Mouse (Mus musculus): Measurements from ENCODE around the gene Foxa3.

The Foxa3 gene

GRCm38 (mm10) chr7:19001066-19001806, 22.1 kb downstream of the Foxa3 start:
- peak; percentile 81 for DNase-seq (ENCODE audit: low read depth, low spot score)

DNA sequence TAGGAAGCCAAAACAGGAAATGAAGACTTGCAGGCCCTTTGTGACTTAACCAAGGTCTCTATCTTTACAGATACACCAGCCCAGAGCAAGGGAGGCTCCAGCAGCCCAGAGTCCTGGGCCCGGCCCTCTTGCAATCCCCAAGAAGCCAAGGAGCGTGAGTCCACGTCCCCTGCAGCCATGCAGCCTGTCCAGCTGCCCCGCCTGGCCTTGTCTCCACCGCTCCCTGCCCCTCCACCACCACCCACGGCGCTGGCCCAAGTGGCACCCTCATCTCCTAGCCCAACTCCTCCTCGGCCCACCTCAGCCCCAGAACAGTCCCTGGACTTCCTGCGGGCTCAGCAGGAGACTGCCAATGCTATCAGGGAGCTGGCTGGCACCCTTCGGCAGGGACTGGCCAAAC, 22.9 kb downstream of the Foxa3 start:
- no peak for DNase-seq (ENCODE audit: low read depth, low spot score)

DNA sequence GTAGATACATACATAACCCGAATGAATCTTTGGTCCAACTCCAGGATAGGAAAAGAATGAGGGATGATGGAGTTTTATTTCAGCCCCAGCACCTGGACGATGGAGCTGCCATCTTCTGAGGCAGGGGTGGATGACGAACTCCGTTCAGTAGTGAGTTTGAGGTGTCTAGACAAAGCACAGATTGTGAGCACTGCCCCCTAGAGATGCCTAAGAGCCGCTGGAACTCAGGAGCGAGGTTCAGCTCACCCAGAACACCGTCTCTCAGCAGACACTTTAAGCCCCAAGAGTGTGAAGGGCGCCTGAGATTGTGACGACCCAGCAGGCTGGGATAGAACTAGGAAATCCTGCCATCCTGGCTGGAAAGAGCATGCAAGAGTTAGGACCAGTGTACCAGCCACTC, 24.5 kb downstream of the Foxa3 start:
- DNase-seq (ENCODE audit: low read depth, low spot score): no peak

GRCm38 (mm10) chr7:18993036-18993435, 30.3 kb downstream of the Foxa3 start:
- no peak for DNase-seq (ENCODE audit: low read depth, low spot score)

GRCm38 (mm10) chr7:18992294-18992675, 31.1 kb downstream of the Foxa3 start:
- DNase-seq (ENCODE audit: low read depth, low spot score): peak; percentile 51

DNA sequence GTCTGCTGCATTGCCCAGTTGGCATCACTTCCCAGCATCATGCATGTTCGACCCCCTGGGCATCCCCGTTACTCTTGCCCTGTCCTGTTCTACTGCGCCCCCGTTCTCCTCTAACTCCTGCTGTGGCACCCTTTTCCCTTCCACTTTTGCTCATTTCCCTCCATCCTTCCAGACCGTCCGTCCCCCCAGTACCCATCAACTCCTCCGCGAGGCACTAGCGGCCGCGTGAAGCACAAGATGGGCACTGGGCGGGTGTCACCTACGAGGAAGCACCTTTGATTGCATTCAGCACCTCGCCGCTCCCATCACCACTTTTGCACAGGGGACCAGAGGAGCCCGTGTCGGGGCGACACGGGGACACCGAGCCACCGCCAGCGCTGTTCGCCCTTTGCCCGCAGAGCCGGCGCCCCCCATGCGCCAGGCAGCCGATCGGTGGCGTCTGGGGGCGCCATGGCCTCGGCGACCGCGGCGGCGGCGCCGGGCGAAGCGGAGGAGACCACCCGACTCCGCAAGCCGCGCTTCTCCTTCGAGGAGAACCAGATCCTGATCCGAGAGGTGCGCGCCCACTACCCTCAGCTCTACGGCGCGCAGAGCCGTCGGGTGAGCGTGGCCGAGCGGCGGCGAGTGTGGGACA, 31.6 kb downstream of the Foxa3 start:
- peak; percentile 29 for DNase-seq (ENCODE audit: low read depth, low spot score)

GRCm38 (mm10) chr7:18990601-18991295, 32.6 kb downstream of the Foxa3 start, which contains the start of gene Mypop:
Mypop (plus strand) TSS chr7:18991245.
- peak; percentile 100 for DNase-seq (ENCODE audit: low read depth, low spot score)

DNA sequence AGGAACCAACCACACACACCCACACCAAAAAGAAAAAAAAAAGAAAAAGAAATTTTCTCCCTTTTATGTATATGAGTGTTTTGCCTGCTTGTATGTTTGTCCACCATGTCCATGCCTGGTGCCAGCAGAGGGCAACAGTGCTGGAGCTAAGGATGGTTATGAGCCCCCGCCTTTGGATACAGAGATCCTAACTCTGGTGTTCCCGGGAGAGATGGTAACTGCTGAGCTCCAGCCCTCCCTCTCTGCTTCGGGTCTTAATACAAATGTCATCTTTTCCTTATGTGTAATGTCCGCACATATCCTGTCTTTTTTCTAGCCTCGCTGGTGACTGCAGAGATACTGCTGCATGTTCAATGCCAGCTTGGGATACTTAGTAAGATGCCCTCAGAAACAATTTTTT, 33.3 kb downstream of the Foxa3 start:
- DNase-seq (ENCODE audit: low read depth, low spot score): no peak

- no peak for DNase-seq (ENCODE audit: low read depth, low spot score)
Observed at GRCm38 (mm10) chr7:18988780-18989179, 34.6 kb downstream of the Foxa3 start.

- no peak for DNase-seq (ENCODE audit: low read depth, low spot score)
Observed at GRCm38 (mm10) chr7:18987747-18988146, 35.6 kb downstream of the Foxa3 start.

DNA sequence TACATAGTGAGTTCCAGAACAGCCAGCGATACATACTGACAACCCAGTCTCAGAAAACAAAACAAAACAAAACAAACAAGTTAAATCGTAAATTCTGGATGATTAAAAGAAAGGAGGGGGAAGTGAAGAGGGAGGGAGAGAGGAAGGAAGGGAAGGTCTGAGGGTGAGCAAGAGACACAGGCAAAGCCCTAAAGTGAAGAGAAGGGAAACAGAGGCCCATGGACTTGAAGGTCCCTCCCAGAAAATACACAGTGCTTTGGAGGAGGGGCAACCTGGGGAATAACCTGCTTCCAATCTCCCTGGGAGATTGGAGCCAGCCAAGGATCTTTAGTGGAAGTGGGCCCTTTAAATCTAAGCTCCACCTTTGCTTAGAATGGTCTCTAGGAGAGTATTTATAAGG, 36.2 kb downstream of the Foxa3 start, which contains the start of gene Nanos2:
Nanos2 (plus strand) TSS at position 301 of the 400 bp plus-strand sequence.
- no peak for DNase-seq (ENCODE audit: low read depth, low spot score)

- DNase-seq (ENCODE audit: low read depth, low spot score): no peak
Observed at GRCm38 (mm10) chr7:18986503-18986902, 36.8 kb downstream of the Foxa3 start.

DNA sequence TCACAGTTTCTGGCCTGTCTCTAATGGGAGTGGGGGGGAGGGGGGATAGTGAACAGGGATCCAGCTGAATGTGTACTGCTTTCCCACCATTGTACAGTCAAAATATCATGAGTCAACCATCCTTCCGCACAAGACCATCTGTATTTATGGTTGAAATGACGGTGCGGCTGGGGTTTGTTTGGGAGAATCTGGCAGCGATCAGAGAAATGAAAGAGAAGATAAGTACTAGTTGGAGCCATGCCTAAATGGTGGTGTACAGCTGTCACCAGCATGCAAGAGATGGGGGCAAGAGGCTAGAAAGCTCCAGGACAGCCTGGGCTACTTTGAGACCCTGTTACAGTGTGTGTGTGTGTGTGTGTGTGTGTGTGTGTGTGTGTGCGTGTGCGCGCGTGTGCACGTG, 45.0 kb downstream of the Foxa3 start:
- DNase-seq (ENCODE audit: low read depth, low spot score): no peak

DNA sequence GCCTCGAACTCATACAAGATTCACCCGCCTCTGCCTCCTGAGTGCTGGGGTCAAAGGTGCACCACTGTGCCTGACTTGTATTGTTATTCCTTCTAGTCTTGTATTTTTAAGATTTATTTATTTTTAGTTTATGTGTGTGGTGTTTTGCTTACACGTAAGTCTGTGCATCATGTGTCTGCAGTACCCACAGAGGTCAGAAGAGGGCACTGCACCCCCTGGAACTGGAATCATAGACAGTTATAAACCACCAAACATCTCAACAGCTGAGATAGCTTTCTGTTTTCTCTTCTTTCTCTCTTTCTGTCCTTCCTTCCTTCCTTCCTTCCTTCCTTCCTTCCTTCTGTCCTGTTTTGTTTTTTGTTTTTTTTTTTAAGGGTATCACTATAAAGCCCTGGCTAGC, 52.4 kb downstream of the Foxa3 start:
- DNase-seq (ENCODE audit: low read depth, low spot score): peak; percentile 66

DNA sequence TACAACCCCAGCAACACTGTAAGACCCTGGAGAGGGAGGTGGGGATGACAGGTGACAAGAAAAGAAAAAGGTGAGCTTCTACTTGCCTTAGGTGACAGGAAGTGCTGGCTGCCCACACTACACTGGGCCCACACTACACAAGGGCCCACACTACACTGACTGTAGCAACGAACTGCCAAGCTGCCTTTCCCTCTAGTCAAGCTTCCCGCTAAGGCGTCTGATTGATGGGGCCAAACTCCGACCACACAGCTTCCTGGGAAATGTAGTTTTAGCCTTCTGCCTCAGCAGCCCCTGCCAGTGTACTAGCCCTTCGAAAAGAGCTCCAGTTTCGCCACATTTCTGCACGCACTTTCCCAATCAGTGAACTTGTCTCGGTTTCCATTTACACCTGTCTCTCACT, 55.7 kb downstream of the Foxa3 start:
- no peak for DNase-seq (ENCODE audit: low read depth, low spot score)

DNA sequence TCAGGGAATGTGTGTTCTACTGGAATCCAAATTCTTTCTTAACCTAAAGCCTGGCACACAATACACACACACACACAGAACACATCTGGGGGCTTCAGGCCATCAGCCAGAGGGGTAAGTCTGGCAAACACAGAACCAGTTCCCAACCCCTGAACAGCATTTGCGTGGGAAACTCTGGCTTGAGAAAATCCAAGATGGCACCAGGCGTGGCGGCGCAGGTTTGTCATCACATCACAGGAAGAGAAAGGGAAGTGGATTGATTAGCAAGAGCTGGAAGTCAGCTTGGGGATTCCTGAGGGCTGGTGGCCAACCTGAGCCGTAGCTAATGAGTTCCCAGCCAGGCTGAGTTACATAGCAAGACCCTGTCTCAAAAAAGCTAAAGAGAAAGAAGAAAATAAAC, 58.0 kb downstream of the Foxa3 start:
- DNase-seq (ENCODE audit: low read depth, low spot score): no peak

- peak; percentile 70 for DNase-seq (ENCODE audit: low read depth, low spot score)
Observed at GRCm38 (mm10) chr7:18963294-18963843, 60.0 kb downstream of the Foxa3 start.

Measured in ZHBTc4 (cell line).